Mouse (Mus musculus) neutrophil, adult 5-6 weeks (primary cell): ENCODE measurements around the gene Cd7. TPM values are rescaled to one million over a fixed set of nuclear protein-coding genes. Genes with fewer than 3 reads are reported as not detected.
"Not testable (repeated sequence)": the region's sequence is repeated elsewhere in the genome, so short reads cannot be mapped to it uniquely, and the experiment has no call there.

Experiments used
- ATAC-seq: fragments of 151-379, 151-347 bp; 2 replicates; pipeline ENCODE4 v1.8.0; 2017; ENCODE audit warnings: mild to moderate bottlenecking, moderate TSS enrichment; ENCODE audit not compliant: insufficient number of reproducible peaks, poor library complexity, low FRiP score, severe bottlenecking; ENCODE audit errors: extremely low read depth
- total RNA-seq: library from RNA; stranded (forward); fragments of 200-1000 nt; gene quantifications from 2 replicates; pipeline ENCODE4 v1.2.3, GENCODE M21; 2017

Cd7 gene
- 5.6 and 6.9 TPM in 2 replicates for total RNA-seq

GRCm38 (mm10) chr11:121039302-121039701 is at the start of gene Cd7:
Cd7 (minus strand) TSS chr11:121039418.
- no peak for ATAC-seq

GRCm38 (mm10) chr11:121088997-121089396 is 49.8 kb upstream of the Cd7 start:
- no peak for ATAC-seq

GRCm38 (mm10) chr11:121086296-121086695 is 47.1 kb upstream of the Cd7 start:
- ATAC-seq: no peak

- ATAC-seq: no peak
These were observed 46.0 kb upstream of the Cd7 start for GRCm38 (mm10) chr11:121085181-121085580.

- peak; percentile 74 for ATAC-seq
These were observed 43.8 kb upstream of the Cd7 start for GRCm38 (mm10) chr11:121082857-121083500.

GRCm38 (mm10) chr11:121082250-121082649 is 43.0 kb upstream of the Cd7 start:
- no peak for ATAC-seq

- no peak for ATAC-seq
These were observed 41.9 kb upstream of the Cd7 start, which contains the start of gene Sectm1a for GRCm38 (mm10) chr11:121081120-121081519. Sectm1a (minus strand) TSS chr11:121081220.

GRCm38 (mm10) chr11:121080330-121080729 is 41.1 kb upstream of the Cd7 start:
- ATAC-seq: no peak

GRCm38 (mm10) chr11:121075655-121076054 is 36.4 kb upstream of the Cd7 start:
- no peak for ATAC-seq

- ATAC-seq: not testable (repeated sequence)
These were observed 30.4 kb upstream of the Cd7 start for GRCm38 (mm10) chr11:121069662-121070061.

GRCm38 (mm10) chr11:121067895-121068294 is 28.7 kb upstream of the Cd7 start:
- ATAC-seq: no peak

- no peak for ATAC-seq
These were observed 25.0 kb upstream of the Cd7 start for GRCm38 (mm10) chr11:121064197-121064596.

GRCm38 (mm10) chr11:121063379-121063778 is 24.2 kb upstream of the Cd7 start, which contains the start of gene Sectm1b:
Sectm1b (minus strand) TSS chr11:121063569.
- ATAC-seq: no peak

GRCm38 (mm10) chr11:121061615-121062014 is 22.4 kb upstream of the Cd7 start:
- no peak for ATAC-seq

GRCm38 (mm10) chr11:121060401-121061067 is 21.3 kb upstream of the Cd7 start:
- not testable (repeated sequence) for ATAC-seq

- no peak for ATAC-seq
These were observed 20.3 kb upstream of the Cd7 start for GRCm38 (mm10) chr11:121059471-121059870.

- ATAC-seq: no peak
These were observed 19.7 kb upstream of the Cd7 start for GRCm38 (mm10) chr11:121058956-121059355.

GRCm38 (mm10) chr11:121058122-121058521 is 18.9 kb upstream of the Cd7 start:
- no peak for ATAC-seq

GRCm38 (mm10) chr11:121056536-121057236 is 17.5 kb upstream of the Cd7 start:
- no peak for ATAC-seq

- peak; percentile 69; the same call in 1 of the 2 replicates for ATAC-seq
These were observed 14.3 kb upstream of the Cd7 start for GRCm38 (mm10) chr11:121053536-121053935.
